Mouse (Mus musculus): ENCODE measurements at regions not wholly inside any gene's neighbourhood (a gene's known extent, or its start where the extent isn't known, plus 50 kb on each side); places are given as distances from the start of the nearest gene placed in this dataset.

DNA sequence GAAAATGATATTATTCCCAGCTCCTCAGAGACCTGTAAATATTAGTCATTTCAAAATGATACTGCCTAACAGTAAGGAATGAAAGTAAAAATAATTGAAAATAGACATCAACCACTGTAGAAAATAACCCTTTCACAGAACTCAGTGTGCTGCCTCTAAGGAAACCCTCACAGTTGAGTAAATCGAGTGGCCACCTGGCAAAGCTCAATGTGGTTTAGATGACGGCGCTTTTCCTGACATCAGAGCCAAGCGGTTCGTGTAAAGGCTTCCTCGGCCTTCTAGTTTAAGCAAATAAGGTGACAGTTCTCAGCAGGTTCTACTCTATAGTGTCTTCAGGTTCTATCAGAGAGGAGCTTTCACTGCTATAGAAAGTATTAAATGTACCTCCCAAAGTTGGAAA, 379.9 kb upstream of the Nova1 start:
- TF ChIP-seq CTCF (IDR thresholded peaks at IDR 0.05; ENCODE audit: insufficient read depth, low read length) (no peak), POLR2A (IDR thresholded peaks at IDR 0.05; ENCODE audit: borderline replicate concordance, extremely low read depth, low read depth, low read length) (no peak)
